ENCODE assay signal across 18 mouse cellular contexts in the genomic region with DNA sequence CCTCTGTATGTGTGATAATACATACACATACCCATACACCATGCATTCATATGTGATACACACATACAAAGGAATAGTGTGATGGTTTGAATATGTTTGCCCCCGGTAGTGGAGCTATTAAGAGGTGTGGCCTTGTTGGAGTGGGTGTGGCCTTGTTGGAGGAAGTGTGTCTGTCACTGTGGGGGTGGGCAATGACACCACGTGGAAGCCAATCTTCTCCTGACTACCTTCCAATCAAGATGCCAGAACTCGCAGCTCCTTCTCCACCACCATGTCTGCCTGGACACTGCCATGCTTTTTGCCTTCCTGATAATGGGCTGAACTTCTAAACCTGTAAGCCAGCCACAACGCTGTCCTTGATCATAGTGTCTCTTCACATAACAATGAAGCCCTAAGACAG.
DNase-seq lines count a peak whose midpoint lies in the region; ATAC-seq and TF ChIP-seq lines count a peak whose summit lies in the region.
"Had no signal": no experiment of that assay in that cellular context is flagged by ENCODE, and none has a peak within 500 bp of the region (broad histone marks: within the 10 kb centered on the region; RNA-seq: fewer than 3 reads in every experiment).

No protein-coding gene starts in this region.

- H3K27ac ChIP-seq in gastrocnemius, adult 2 months, result peak overlapping the region; percentile 86
- H3K27ac ChIP-seq in heart, adult 2 months, result peak overlapping the region; percentile 77
- H3K27ac ChIP-seq in lung, embryonic 14.5 days (ENCODE audit: low read depth), result no peak overlapping the region
- no peak overlapping the region for H3K27ac ChIP-seq in midbrain, embryonic 11.5 days (ENCODE audit: low read depth, low read length)
- H3K27ac ChIP-seq in midbrain, postnatal 0 days (ENCODE audit: low read depth, low read length), result no peak overlapping the region
- H3K27ac ChIP-seq: embryonic facial prominence, embryonic 10.5 days; embryonic facial prominence, embryonic 12.5 days; forebrain, embryonic 13.5 days had no signal

- no peak overlapping the region for H3K4me2 ChIP-seq in lung, embryonic 14.5 days
- no peak overlapping the region for H3K4me2 ChIP-seq in midbrain, embryonic 11.5 days
- H3K4me2 ChIP-seq in midbrain, postnatal 0 days (ENCODE audit: low read depth, low read length, poor library complexity, severe bottlenecking), result no peak overlapping the region
- H3K4me2 ChIP-seq: embryonic facial prominence, embryonic 12.5 days; forebrain, embryonic 13.5 days had no signal

- ATAC-seq in lung, embryonic 14.5 days (ENCODE audit: insufficient read depth), result 0 out of 2 replicates have a peak, but pooled peaks have one; percentile 26
- no peak for ATAC-seq in midbrain, embryonic 11.5 days (ENCODE audit: low FRiP score)
- no peak for ATAC-seq in midbrain, postnatal 0 days (ENCODE audit: low FRiP score)
- ATAC-seq: activated CD4-positive, CD25-positive, alpha-beta regulatory T cell, adult 4 months; CD4-positive, CD25-positive, alpha-beta regulatory T cell, adult 4 months; forebrain, embryonic 13.5 days; Patski had no signal

- no peaks in the 10 kb centered on the region for H3K9me3 ChIP-seq in lung, embryonic 14.5 days (ENCODE audit: low read depth, low read length)
- H3K9me3 ChIP-seq in midbrain, embryonic 11.5 days (ENCODE audit: control insufficient read depth, low read length), result no peaks in the 10 kb centered on the region
- no peaks in the 10 kb centered on the region for H3K9me3 ChIP-seq in midbrain, postnatal 0 days (ENCODE audit: low read length)
- H3K9me3 ChIP-seq: embryonic facial prominence, embryonic 10.5 days; embryonic facial prominence, embryonic 12.5 days; forebrain, embryonic 13.5 days had no signal

- H3K4me3 ChIP-seq in gastrocnemius, adult 2 months, result no peak overlapping the region
- no peak overlapping the region for H3K4me3 ChIP-seq in heart, adult 2 months
- H3K4me3 ChIP-seq in lung, embryonic 14.5 days (ENCODE audit: low read depth, low read length), result no peak overlapping the region
- no peak overlapping the region for H3K4me3 ChIP-seq in midbrain, embryonic 11.5 days (ENCODE audit: low read depth, low read length)
- H3K4me3 ChIP-seq in midbrain, postnatal 0 days (ENCODE audit: low read depth, low read length), result no peak overlapping the region
- H3K4me3 ChIP-seq: embryonic facial prominence, embryonic 10.5 days; embryonic facial prominence, embryonic 12.5 days; forebrain, embryonic 13.5 days had no signal

- no peak for TF ChIP-seq POLR2A in heart, adult 2 months (IDR thresholded peaks at IDR 0.05; ENCODE audit: insufficient read depth, low read depth, low read length)

- no peaks in the 10 kb centered on the region for H3K79me2 ChIP-seq in heart, adult 2 months (replicated peaks; ENCODE audit: control insufficient read depth, insufficient read depth, low read length)

- intact Hi-C loops in gastrocnemius, adult 2 months (cut with DNase I), result loop anchor here (5.0 to 10.0 kb wide), 4 partner anchors 731 to 1312 kb away; no protein-coding TSS in a partner anchor
- intact Hi-C loops in gastrocnemius, postnatal 14 days (cut with DNase I; ENCODE audit: low total_unique reads), result loop anchor here (5.0 to 10.0 kb wide), 2 partner anchors 562 to 739 kb away; partner anchors contain the start of gene Qk
- intact Hi-C loops in heart, adult 2 months (cut with DNase I), result loop anchor here (10.0 kb wide), 3 partner anchors 439 to 989 kb away; no protein-coding TSS in a partner anchor
- intact Hi-C loops in heart, postnatal 10 days (cut with DNase I), result loop anchor here (5.0 to 10.0 kb wide), 5 partner anchors 371 to 1309 kb away; no protein-coding TSS in a partner anchor

- 65% methylated on average over 4 of the region's 4 CpGs for WGBS in heart, adult 2 months
- WGBS in lung, embryonic 14.5 days, result 76% methylated on average over 4 of the region's 4 CpGs
- WGBS in midbrain, embryonic 11.5 days, result 87% methylated on average over 4 of the region's 4 CpGs
- WGBS in midbrain, postnatal 0 days, result 79% methylated on average over 4 of the region's 4 CpGs

- TF ChIP-seq EP300 in heart, adult 2 months (IDR thresholded peaks at IDR 0.05; ENCODE audit: insufficient read depth, low read depth, low read length), result no peak

- H3K36me3 ChIP-seq in heart, adult 2 months (ENCODE audit: control insufficient read depth, insufficient read depth, low read length), result no peaks in the 10 kb centered on the region; the same call in 1 of the 2 replicates
- H3K36me3 ChIP-seq in lung, embryonic 14.5 days (ENCODE audit: insufficient read depth), result no peaks in the 10 kb centered on the region
- H3K36me3 ChIP-seq in midbrain, embryonic 11.5 days (ENCODE audit: control insufficient read depth, insufficient read depth, low read length), result no peaks in the 10 kb centered on the region
- H3K36me3 ChIP-seq in midbrain, postnatal 0 days (ENCODE audit: insufficient read depth, low read length), result no peaks in the 10 kb centered on the region
- H3K36me3 ChIP-seq: embryonic facial prominence, embryonic 10.5 days; embryonic facial prominence, embryonic 12.5 days; G1E had no signal

- no peak for DNase-seq in gastrocnemius, adult 2 months
- DNase-seq in gastrocnemius, postnatal 14 days, result no peak
- no peak for DNase-seq in heart, adult 2 months
- no peak for DNase-seq in heart, postnatal 10 days
- DNase-seq in lung, embryonic 14.5 days, result no peak
- no peak for DNase-seq in lung, postnatal 4 days
- DNase-seq in midbrain, embryonic 11.5 days (ENCODE audit: low spot score, missing footprints), result peak; percentile 70
- DNase-seq in midbrain, postnatal 0 days (ENCODE audit: low spot score), result no peak
- DNase-seq: adrenal gland, adult 8-10 months; cerebellum, adult 11-12 months had no signal

- H3K9ac ChIP-seq in heart, adult 2 months (ENCODE audit: low read depth, low read length), result no peak overlapping the region
- H3K9ac ChIP-seq in lung, embryonic 14.5 days, result no peak overlapping the region
- H3K9ac ChIP-seq in midbrain, embryonic 11.5 days (ENCODE audit: low read length), result no peak overlapping the region
- no peak overlapping the region for H3K9ac ChIP-seq in midbrain, postnatal 0 days (replicated peaks; ENCODE audit: low read length, poor library complexity, severe bottlenecking)
- H3K9ac ChIP-seq: embryonic facial prominence, embryonic 12.5 days; forebrain, embryonic 13.5 days had no signal

- H3K4me1 ChIP-seq in heart, adult 2 months (ENCODE audit: control insufficient read depth, insufficient read depth, low read length), result peaks cover 9% of the 10 kb centered on the region
- H3K4me1 ChIP-seq in lung, embryonic 14.5 days (ENCODE audit: insufficient read depth), result no peaks in the 10 kb centered on the region
- H3K4me1 ChIP-seq in midbrain, embryonic 11.5 days (ENCODE audit: control insufficient read depth, insufficient read depth, low read length), result peaks cover 10% of the 10 kb centered on the region
- no peaks in the 10 kb centered on the region for H3K4me1 ChIP-seq in midbrain, postnatal 0 days (ENCODE audit: insufficient read depth, low read length)
- H3K4me1 ChIP-seq: embryonic facial prominence, embryonic 12.5 days had no signal

- H3K27me3 ChIP-seq in heart, adult 2 months (ENCODE audit: control insufficient read depth, insufficient read depth, low read length), result no peaks in the 10 kb centered on the region
- no peaks in the 10 kb centered on the region for H3K27me3 ChIP-seq in lung, embryonic 14.5 days (ENCODE audit: insufficient read depth, low read length)
- no peaks in the 10 kb centered on the region for H3K27me3 ChIP-seq in midbrain, embryonic 11.5 days (ENCODE audit: control insufficient read depth, insufficient read depth, low read length)
- H3K27me3 ChIP-seq in midbrain, postnatal 0 days (ENCODE audit: insufficient read depth, low read length), result no peaks in the 10 kb centered on the region
- H3K27me3 ChIP-seq: CH12.LX; embryonic facial prominence, embryonic 12.5 days; forebrain, embryonic 13.5 days; Patski had no signal

- no peak for TF ChIP-seq CTCF in gastrocnemius, adult 2 months (IDR thresholded peaks at IDR 0.05)
- no peak for TF ChIP-seq CTCF in heart, adult 2 months (IDR thresholded peaks at IDR 0.05)
- no peak for TF ChIP-seq CTCF in lung, embryonic 14.5 days (IDR thresholded peaks at IDR 0.05; ENCODE audit: low read depth)
- no peak for TF ChIP-seq CTCF in midbrain, postnatal 0 days (IDR thresholded peaks at IDR 0.05)

Comparison
In these comparisons a context has a peak if more than half of its experiments do, and no peak if none do; other contexts are left out.
1. H3K27ac ChIP-seq: peak in gastrocnemius, adult 2 months (single experiment) and heart, adult 2 months (single experiment); none in lung, embryonic 14.5 days (single experiment), midbrain, embryonic 11.5 days (single experiment) and midbrain, postnatal 0 days (single experiment).